Mouse (Mus musculus): Measurements from ENCODE around the gene Ubqln4.

DNA sequence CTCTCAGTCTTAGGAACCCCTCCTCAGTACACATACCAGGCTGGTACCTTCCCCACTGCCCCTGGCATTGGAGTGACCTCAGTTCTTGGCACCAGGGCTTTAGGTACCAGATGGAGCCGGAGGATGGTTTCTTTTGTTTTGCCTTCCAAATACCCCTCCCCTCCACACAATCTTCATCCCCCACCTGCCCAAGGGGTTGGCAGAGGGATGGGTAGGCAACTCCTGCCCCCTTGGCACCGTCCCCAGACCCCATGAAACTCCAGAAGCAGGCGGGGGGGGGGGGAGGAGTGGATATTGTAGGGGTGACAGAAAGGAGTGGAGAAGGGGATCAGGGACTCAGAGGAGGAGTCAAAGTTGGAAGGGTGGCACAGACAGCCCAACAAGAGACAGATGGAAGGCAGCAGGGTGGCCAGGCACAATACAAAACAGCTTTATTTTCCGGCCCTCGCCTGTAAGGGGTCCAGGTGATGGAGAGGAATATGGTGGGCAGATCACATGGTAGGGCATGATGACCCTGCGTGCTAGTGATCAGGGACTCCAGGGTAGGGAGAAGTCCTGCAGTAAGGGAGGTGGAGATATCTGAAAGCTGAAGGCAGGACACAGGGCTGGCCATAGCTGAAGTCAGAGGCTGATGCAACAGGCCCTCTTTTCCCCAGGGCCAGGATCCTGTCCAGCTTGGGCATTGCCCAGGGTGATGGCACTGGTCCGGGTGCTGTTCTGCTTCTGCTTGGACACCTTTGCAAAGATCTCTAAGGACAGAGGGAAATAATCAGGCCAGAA lies 11.7 kb upstream of the Ubqln4 start:
- no peak for TF ChIP-seq SIN3A (IDR thresholded peaks at IDR 0.05; ENCODE audit: low read length)
- TF ChIP-seq CTCF (IDR thresholded peaks at IDR 0.05 in 2 of 3, conservative IDR thresholded peaks at IDR 0.05 in 1 of 3; ENCODE audit: control insufficient read depth in 1 of 3, insufficient read depth in 1 of 3, low read depth in 2 of 3, low read length in 3 of 3, poor library complexity in 1 of 3, severe bottlenecking in 1 of 3): no peak
- no peak for TF ChIP-seq USF1 (IDR thresholded peaks at IDR 0.05; ENCODE audit: low read depth, low read length)

Data from MEL (cell line).